Mouse (Mus musculus) kidney, postnatal 14 days (tissue): ENCODE data around the gene Gm37240.

Experiments
- DNase-seq: peaks from one replicate; pipeline ENCODE4 v3.0.0; 2022; ENCODE audit warnings: mixed read lengths

Gene Gm37240

DNA sequence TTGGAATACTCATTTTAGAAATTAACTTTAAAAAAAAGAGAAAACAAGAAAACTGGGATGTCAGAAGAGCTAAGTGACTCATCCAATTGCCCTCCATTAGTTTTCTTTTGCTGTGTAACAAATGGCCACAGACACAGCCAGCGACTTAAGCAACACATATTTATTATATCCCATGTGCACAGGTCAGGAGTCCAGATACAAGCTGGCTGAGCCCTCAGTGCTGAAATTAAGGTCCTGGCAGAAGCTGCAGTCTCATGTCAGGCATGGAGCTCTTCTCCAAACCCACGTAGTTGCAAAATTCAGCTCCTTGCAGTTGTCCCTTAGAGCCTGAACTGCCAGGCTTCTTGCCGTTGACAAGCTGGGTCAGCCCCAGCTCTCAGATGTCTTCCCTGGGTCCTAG, 504.0 kb downstream of the Gm37240 start:
- no peak for DNase-seq

DNA sequence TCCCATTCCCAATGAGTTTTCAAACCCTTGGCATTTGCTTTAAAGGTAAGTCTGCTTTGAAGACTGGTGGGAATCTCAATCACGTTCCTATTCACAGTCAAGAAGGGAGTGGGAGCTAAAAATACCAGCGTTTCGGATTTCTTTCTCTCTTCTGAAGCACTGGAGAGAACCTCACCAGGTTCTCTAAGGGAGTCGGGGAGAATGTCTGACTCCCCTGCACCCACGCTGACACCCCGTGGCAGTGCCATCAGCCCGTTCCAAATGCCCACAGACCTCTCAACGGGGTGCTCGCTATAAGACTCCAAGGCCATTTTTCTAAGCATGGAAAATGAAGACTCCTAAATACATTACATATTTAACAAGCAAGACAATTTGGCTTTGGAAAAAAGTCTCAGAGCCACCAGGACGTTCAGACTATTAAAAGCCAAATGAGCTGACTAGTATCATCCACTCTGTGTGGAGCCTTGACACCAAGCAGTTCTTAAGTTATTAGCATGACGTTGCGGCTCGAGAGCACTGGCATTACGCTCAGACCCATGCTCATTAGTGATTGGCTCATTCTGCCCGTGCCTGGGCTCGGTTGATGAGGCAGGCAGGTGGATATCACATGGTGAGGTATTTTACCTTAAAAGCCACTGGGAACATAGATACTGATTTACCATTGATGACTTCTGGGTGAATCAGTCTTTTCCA, 508.5 kb downstream of the Gm37240 start:
- no peak for DNase-seq

DNA sequence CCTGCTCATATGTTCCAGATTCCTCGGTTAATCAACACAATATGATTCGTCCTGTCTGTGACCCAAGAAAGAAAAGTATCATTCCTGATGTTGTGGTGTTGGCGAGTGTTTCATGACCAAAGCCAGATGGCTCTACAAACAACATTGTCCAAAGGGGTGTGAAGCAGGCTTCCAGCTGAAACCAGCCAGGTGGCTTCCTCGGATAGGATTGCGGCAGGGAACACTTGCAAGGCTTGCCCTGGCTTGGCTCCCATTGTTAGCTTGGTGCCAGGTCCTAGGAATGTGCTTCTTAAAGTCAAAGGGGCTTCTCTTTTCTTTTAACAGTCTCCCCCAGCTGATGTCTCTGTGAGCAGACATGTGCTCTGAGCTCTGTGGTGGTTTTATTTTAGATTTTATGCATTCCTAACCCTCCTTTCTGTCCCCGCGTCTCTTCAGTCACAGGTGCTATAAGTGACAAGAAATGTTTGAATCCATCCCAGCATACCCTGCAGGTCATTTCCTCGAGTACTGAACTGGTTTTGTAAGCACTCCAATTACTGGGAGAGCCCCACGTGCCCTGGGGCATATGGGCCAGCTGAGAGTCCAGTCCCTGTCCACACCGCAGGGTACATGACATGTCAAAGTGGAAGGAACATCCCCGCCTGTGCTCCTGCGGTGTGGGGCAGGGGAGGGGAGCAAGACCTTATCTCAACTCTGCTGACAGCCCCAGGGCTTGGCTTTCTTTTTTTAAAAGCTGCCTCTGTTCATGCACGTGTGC, 509.2 kb downstream of the Gm37240 start:
- peak; percentile 12 for DNase-seq

DNA sequence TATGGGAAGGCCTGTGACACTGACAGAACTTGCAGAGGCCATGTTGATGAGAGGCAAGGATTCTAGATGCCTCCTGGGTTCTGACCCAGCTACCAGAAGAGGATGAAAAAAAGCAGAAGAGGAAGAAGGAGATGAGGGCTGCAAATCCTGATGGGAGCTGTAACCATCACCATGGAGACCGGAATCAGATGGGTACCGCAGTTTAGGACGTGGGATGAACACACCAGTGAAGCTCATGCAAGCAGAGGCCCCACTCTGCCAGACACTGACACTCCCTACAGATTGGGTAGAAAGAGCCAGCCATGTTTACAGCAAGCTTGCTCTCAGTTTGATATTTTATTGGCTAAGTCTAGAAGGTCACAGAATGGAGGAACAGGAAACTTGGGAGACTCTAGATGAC, 509.8 kb downstream of the Gm37240 start:
- no peak for DNase-seq

DNA sequence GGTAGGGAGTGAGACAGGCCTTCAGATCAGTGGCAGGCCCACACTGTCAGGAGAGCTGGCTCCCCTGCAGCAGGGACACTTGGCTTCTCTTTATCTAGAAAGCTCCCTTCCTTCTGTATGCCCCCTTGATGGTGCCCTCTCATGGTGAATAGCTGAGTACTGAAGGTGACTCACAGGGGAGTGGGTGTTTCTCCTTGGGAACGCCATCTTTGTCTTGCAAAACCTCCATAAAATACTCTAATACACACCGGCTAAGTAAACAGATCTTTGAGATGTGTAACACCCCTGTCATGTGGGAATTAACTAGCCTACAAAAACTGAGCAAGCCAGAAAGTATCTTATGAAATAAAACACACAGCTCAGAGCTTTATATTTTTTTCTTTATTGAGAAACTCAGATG, 510.8 kb downstream of the Gm37240 start:
- no peak for DNase-seq

DNA sequence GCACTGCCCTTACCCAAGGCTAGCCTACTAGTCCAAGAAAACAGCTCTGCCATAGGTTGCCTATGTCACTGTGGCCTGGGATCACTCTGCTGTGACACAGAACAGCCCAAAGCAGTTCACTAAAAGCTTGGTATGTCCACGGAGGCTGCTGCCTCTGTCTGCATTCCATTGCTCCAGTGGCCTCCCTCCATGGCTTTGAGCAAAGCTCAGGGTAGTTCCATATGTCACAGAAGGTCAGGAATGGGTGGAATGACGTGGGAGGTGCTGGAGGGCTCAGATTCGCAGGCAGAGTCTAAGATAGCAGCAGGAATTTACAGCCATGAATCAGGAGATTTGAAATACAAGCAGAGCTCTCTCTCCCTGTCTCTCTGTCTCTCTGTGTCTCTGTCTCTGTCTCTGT, 514.3 kb downstream of the Gm37240 start:
- peak; percentile 12 for DNase-seq

DNA sequence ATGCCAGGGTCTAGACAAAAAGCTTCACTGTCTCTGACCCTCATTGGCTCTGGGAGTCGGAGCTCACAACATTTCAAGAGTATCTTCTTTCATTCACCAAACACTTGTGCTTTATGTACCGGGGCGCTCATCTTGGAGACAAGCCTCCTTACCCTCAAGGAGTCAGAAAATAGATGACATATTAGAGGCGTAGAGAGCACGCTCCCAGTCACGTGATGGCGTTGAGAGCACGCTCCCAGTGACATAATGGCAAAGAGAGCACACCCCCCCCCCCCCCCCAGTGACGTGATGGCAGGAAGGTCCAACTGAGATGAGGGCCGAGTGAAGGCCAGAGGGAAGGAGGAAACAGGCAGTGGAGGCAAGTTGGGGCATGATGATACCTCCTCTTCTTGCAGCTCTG, 517.5 kb downstream of the Gm37240 start:
- no peak for DNase-seq

DNA sequence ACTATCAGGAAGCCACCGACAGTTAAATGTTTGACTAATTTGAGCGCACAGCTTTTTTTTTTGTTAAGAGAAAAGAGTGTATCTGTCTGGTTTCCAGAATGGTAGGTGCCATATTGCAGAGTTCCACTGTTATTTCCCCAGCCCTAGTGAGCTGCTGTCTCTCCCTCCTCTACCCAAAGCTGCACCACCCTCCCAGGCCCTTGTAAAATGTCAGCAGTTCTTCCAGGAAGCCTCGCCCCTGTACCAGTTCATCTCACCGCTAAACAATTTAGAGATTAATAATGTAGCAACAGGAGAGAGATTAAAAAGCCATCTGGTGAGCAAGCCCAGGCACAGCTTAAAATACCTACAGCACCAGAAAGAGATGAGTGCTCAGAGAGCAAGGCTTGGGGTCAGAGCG, 518.2 kb downstream of the Gm37240 start:
- no peak for DNase-seq

DNA sequence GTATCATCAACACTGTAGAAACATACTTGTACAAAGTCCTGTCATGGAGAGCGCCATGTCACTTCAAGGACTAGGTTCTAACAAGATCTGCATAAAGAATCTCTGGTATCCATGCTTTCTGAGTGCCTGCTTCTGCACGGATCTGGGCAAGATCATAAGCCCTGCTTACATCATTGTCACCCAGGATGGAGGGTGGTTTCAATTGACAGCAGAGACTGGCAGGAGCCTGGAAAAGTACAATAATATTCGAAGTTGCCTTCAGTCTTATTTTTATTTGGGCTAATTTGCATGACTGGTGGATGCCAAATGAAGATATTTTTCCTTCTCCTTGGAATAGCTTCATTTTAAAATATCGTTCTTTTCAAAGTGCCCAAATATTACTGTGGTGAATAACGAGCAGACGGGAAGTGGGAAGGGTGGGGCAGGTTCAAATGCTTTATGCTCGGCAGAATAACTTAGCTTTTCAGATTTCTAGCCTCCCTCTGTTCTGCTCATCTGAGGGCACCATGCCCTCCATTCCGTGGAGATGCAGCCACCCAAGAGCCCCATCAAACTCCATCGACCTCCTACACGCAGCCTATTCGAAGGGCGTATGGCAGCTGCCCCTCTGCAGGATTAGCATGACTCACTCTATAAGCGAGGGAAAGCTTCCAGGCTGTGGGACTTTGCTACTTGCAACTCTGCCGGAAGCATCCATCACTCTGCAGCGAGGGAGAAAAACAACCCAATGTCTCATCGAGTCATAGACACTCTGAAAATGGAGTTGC, 518.8 kb downstream of the Gm37240 start:
- DNase-seq = no peak

DNA sequence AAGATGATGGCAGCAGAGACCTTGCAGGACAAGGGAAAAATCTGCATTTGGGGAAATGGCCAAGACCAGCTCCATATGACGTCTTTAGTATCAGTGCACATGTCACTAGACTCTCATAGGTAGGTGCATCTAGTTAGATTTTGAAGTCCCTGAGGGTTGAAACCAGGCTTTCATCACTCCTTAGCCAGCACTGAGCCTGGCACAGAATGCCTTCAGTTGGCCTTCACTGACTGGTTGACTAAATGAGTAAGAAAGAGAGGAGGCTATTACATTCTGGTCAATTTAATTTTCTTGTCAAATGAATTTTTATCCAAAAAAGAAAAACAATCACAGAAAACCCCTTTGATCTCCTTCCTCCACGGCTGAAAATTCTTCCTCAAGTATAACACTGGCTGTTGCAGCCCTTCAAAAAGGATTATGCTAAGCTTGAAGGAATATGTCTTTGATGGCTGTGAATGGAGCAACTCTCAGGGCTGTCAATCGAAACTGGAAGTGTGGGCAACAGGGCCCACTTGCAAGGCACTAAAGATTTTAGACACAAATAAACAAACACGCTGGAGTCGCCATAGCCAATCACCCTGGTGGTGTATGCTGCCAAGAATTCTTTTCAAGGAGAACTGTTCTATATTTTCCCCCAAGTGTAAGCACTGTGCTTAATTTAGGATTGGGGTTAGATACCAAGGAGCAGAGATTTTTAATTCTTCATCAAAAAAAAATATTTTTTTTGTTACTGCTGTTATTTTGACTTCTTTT, 522.6 kb downstream of the Gm37240 start:
- no peak for DNase-seq

DNA sequence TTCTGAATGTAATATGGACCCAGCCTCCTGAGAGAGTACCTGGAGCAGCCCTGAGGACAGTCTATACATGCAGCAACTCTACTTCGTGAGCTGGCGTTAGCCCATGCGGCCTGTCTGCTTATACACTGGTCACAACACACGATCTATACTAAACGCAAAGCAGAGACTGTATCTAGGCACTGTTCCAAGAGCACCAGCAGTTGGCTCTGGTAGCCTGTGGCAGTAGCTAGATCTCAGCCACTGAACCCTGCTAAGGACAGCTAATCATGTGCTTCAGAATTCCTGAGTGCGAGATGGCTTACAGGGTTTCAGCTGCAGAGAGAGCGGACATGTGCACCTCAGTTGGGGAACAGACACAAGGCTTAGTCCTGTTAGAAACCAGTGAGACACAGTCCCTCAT, 524.4 kb downstream of the Gm37240 start:
- no peak for DNase-seq

DNA sequence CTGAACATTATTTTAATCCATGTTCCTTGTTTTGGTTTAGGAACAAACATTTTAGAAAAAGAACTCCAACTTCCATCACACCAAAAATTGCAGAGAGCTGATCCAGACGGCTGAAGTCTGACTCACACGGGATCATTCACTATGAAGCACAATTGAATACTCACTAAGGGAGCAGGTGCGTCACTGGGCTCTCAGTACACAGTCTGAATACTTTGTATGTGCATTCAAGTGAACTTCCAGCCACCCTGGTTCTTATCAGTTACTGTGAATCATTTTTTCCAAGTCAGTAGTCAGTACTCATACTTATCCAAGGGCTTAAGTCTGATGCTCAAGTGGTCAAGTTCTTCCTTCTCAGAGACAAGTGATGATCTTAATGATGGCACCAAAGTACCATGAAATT, 530.9 kb downstream of the Gm37240 start:
- DNase-seq = no peak

DNA sequence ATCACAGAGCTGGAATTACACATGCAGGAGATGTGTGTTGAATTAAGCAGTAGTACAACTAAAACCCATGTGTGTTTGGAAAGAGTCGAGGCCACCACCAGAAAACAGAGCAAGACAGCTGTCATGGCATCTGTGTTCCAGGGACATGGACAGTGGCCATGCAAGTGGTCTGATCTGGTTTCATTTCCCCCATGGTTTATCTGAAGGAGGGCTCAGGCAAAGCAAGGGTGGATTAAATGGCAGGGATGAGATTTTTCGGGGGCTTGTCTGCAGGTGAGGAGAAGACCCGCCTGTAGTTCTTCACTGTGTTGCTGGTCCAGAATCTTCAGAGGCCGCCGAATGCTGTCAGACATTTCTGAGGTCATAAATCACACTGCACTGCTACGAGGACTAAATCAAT, 539.3 kb downstream of the Gm37240 start:
- DNase-seq = no peak

DNA sequence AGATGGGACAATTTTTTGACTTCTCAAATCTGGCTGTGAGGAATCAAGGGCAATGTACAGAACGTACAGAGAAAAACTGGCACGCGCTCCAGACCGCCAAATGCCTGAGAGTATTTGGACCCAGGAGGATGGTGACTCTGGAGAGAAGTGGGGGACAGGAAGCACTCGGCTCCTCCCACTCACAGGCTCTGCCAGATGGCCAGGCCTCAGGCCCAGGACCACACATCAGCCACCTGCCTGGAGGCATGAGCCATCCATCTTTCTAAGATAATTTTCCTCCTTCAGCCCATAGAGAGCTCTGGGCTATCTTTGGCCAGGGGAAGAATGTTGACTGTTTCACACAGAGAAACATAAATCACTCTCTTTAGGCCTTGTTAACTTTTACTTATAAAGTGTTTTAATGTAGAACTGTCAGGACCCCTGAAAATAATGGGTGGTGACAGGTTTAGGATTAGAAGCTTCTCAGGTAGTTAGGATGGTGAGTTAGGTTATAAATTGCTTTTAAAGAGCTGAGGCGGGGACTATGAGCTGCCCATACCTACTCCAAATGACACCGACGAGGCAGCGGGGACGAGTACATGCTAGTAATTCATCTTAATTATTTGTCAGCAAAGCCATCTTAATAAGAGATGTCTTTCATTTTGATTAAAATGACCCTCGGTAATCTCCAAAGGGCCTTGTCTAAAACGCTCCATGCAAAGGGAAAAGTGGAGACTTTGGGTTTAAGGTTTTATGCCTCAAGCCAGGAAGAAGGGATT, 546.0 kb downstream of the Gm37240 start:
- no peak for DNase-seq

DNA sequence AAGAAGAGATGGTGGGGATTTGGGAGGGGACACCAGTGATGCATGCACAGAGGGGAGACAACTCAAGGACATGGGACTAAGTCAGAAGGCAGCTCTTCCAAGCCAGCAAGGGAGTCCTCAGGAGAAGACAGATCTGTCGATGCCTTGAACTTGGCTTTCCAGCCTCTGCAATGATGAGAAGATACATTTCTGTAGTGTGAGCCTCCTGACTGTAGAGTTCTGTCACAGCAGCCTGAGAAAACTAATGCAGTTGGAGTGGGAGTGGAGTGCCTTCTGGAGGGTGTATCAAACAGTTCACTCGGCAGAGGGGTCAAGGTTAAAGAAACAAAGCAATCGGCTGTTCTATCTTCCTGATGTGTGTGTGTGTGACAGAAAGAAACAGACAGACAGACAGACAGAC, 546.8 kb downstream of the Gm37240 start:
- no peak for DNase-seq

DNA sequence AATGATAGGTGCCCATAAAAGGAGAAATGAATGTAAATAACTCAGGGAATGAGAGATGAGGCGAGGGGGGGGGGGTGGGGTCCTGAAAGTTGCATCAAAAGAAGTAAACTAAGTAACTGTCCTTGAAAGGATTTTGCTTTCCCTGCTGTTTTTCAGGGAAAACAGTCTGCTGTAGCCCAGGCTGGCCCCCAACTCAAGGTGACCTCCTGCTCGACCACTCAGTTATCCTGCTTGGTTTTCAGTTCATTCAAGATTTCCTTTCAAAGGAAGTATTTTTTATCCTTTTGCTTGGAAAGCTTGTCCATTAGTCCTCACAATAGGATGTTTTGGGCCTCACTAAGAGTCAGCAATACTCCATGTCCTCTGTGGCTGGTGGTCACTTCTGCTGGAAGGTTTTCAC, 547.4 kb downstream of the Gm37240 start:
- no peak for DNase-seq

DNA sequence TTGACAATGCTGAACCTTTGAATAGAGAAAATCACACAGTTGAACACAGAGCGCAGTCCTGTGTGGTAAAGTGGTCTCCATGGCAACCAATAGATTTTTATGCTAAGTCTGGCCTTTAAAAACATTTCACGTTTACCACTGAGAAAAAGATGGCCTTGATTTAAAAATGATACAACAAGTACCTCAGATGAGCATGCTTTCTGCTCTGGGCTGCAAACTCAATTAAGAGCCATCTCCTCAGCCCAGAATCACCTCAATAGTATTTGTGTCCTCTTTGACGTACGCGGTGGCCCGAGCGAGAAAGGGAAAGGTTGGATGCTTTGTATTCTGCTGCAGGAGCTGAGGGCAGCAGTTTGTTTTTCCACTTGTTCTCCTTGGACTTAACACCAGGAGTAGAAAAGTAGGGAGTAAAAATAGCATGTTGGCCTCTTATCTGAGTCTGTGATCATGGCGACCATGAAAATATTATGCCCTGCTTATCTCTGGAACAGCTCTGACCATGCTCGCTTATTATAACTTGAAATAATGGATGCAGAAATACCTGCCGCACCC, 548.0 kb downstream of the Gm37240 start:
- DNase-seq = no peak

DNA sequence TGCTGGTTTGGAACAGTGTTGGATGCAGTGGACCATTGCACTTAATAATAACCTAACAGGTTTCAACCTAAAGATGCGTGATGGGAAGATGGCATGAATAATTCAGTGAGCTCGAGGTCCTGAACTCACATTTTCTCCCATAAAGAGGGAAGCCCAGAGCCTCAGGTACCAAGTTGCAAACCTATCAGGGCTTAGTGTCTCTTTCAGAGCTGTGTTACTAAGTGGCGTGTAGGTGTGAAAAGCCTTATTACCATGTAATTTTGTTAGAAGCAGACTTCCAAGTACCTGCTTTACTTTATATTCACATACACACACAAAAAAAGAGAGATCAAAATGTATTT, 548.6 kb downstream of the Gm37240 start:
- DNase-seq = no peak

DNA sequence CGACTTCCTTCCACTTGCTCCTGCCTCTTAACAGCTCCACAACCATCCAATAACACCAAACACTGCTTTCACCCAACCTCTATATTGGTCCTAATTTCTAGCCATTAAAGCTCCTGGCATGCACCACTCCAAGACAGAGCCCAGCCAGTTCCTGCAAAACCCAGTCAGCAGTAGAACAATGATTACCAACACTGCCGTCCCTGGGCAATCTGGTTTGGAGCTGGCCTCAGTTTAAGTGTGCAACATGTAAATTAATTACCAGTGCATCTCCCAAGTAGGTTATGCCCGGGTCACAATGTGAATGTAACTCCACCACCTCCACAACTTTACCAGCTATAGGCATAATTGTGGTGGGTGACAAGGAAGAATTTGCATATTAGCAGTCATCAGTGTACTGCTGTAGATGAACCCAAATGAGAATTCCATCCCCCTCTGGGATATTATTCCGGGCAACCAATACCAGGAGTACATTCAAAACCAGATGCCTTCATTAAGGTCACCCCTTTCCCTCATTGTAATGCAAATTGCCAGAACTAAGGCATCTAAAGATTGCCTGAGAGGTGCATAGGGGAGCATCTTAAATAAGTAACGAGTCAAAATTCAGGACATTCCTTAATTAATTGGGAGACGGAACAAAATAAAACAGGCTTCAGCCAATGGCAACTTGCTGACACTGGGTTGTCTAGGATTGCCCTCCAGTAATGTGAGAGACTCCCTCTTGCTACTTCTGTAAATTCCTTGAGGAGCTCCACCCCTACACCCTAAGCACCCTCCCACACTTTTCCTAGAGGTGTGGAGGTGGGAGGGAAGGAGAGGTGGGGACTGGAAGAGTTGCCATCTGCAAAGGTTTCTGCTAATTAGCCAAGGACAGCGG, 549.2 kb downstream of the Gm37240 start:
- peak; percentile 24 for DNase-seq

DNA sequence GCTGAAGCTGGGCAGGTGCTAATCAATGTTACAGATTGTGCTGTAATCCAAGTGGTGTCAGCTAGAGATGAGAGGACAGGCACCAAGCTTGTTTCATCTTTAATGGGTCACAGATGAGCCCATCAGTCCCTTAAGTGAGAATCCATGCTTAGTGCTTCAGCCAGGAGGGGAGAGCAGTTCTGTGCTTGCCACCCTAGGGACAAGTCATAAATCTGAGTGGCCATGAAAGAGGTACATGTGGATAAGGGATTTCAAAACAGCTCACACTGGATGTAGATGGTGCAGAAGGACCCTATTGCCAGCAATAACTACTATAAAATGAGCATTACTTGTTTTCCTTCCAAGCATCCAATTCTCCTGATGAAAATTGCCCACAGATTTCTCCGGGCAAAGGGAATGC, 551.8 kb downstream of the Gm37240 start:
- no peak for DNase-seq

DNA sequence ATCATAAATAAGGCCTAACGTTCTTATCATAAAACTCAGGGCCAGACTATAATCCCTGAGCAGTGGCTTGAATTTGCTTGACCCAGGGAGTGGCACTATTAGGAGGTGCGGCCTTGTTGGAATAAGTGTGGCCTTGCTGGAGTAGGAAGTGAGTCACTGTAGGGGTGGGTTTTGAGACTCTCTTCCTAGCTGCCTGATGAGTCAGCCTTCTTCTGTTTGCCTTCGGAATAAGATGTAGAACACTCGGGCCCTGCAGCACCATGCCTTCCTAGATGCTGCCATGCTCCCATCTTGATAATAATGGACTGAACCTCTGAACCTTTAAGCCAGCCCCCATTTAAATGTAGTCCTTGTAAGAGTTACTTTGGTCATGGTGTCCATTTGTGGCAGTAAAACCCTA, 555.0 kb downstream of the Gm37240 start:
- no peak for DNase-seq
